Mouse (Mus musculus) right cerebral cortex, postnatal 36 days (tissue): ENCODE results near the gene Epsti1.

Source experiments
- DNase-seq, 2 experiments: peaks; one replicate each; pipeline ENCODE4 v3.0.0; 2022; ENCODE audit warnings: low spot score in 2 of 2, mixed read lengths in 1 of 2

The Epsti1 gene

DNA sequence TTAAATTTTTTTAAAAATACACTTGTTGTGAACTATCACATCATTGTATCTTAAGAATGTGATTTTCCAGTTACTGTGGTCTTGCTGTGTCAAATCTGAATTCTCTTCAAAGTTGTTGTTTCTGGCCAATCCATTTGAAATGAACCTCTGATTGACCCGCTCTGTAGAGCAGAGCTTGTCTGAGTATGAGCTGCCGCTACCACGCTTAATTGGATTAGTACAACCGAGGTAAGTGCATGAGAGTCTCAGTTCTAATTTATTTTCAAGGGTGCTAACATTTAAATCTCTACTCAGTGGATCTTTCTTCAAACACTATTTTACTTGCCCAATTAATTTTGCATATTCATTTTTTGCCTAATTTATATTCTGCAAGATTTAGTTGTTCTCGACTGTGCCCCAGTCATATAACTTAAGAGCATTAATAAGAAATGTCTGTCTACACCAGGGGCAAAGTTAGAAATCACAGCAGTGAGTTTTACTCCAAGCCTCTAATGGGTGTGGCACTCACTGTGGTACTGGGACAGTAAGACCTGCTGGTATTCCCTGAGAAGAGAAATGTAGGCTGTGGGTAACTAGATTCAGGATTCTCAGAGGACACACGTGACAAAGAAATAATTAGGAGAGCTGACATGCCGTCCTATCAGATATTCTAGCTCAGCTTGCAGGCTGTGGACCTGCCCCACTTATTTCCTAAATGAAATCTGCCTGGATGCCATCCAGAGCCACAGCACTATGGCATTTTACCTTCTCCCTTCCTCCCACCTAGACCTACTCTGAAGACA, 111.7 kb downstream of the Epsti1 start:
- DNase-seq: no peak

DNA sequence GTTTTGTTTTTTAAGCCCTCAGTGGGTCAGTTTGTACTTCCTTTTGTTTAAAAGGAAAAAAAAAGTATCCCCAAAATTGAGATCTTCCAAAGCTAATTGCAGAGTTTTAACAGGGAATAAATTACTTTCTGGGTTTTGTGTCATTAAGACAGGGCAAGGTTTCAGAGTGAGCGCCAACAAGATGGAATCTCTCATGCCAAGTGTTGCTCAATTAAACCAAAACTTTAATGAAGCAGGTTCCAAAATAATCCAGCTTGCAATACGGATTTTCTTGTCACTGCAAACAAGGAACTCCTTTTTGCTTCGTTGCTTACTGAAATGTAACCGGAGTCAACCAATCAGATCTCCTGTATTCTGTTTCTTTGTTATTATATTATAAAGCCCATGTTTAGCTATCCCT, 112.4 kb downstream of the Epsti1 start:
- DNase-seq: no peak

DNA sequence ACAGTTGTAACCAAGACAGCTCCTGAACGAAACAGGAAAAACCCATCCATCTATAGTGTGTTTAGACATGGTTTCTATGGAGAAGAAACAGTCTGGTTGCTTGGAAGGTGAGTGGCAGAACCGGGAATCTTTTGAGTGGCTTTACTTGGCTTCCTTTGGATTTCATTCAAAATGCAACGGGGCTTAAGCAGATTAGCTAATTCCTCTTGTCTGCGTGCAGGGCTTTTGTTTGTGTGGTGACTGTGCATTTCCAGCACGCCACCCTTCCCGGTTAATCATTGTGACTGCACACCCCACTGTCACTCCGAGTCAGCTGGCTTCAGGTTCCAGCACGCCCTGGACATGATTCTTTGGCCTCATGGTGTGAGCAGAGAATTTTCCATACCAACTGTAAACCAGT, 115.9 kb downstream of the Epsti1 start:
- DNase-seq: no peak

DNA sequence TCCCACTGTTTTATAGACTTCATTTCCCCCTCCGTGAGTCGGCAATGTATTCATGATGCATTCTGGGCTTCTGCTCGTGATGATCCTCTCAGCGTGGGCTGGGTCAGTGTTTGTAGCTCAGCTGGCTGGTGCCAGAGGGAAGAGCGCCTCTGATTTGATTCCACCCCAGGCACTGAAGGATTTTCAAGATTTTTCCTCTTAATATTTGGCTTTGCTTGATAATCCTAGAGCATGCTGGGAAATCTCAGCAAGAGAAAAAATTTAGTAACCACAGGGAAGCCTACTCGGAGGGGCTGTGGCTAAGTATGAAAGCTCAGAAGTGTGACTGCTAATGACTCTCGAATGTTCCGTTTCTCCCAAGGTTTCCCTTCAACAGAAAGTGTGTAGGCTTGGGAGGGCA, 134.8 kb downstream of the Epsti1 start:
- no peak for DNase-seq

DNA sequence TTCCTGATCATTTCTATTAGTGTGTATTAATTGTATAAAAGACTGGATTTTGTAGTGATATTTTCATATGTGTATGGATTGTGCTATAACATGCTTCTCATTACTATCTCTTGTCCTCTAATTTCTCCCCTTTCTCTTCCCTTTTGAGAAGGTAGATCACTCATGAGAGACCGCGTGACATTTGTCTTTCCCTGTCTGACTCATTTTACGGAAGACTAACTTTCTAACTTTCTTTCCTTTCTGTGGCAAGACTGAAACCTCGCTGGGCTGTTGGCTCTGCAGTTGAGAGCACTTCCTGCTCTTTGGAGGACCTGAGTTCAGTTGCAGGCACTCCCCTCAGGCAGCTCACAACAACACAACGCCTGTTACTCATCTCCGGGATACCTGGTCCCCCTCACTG, 136.6 kb downstream of the Epsti1 start:
- no peak for DNase-seq

DNA sequence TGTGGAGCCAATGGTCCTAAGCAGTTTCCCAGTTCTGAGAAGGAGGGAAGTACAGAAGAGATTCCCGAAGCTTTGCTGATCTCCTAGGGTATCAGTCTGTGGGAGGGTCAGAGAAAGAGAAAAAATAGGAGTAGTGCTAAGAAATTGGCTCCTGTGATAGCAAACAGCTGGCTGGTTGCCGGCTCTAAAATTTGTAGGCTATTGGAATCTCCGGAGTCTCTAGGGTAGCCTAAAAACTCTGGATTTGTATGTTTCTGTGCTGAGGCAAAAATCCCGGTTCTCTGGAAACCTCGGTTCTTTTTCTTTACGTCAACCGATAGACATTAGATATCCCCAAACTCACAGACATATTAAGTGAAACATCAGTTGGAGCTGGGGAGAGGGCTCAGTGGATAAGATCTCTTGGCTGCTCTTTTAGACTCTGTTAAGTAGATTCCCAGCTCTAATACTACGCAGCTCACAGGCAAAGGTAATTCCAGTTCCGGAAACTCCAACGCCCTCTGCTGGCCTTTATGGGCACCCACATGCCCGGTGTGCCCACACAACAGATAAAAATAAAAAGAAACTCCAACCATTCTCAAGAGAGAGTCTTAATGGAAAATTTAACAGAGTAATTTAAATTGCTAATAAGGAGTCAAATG, 138.0 kb downstream of the Epsti1 start:
- no peak for DNase-seq

GRCm38 (mm10) chr14:78043079-78043478, 139.0 kb downstream of the Epsti1 start:
- no peak for DNase-seq

DNA sequence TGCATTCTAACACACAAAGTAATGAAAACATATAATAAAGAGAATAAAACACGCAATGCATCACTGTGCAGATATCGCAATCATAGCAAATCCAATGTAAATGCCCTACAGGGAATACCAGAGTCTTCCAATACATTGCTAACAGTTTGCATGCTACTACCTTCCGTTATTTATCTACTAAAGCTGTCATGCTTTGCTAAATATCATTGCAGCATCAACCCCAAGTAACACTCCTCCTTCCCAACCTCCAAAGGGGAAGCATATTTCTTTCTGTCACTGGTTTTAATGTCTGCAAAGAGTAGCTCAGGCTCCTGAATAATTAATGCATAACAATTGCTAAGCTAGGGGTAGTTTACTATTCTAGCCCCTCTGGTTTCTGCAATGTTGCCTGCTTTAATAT, 144.2 kb downstream of the Epsti1 start:
- no peak for DNase-seq

DNA sequence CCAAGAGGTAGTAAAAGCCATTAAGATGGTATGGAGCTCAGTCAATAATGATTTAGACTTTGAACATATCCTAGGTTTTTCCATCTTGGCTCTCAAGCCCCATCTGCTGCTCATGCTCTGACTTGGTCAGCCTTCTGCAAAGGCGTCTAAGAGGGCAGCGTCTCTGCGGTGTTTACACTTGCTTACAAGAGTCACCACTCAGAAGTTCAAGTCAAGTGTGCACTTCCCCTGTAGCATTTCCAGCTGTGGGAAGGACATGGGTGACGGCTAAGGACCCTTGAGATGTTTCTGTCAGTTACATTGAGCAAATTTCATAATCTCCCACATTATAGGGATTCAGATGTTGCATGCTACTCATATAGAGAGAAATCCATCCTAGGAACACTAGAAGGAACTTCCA, 144.6 kb downstream of the Epsti1 start:
- no peak for DNase-seq
